Mouse (Mus musculus) liver, adult 2 months (tissue): ENCODE data around the gene Pigh.

Source experiments
- CTCF ChIP-seq: fragments of 200-500 bp; IDR thresholded peaks from 2 replicates; pipeline ENCODE4 v1.5.1; 2011; ENCODE audit warnings: low read depth, low read length, control low read depth
- POLR2A ChIP-seq: fragments of 200-500 bp; IDR thresholded peaks from 2 replicates; pipeline ENCODE4 v1.6.1; 2011; ENCODE audit warnings: low read length, control low read depth; ENCODE audit not compliant: insufficient read depth; ENCODE audit errors: extremely low read depth

DNA sequence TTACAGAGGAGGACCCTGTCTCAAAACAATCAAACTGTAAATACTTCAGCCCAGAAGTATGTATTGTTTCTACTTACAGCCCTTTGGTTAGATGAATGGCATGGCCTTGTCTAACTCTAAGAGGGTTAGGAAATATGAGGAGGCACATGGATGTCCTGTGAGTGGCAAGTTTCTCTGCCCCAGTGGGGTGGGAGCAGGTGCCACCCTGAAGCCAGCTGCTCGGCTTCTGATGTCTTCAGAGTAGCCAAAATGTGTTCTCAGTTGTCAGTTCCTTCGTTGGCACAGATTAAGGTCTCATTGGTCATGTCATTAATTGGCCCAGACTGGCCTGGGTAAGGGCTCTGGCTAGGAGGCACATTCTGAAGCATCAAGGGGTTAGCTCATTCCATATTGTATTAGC lies 39.6 kb downstream of the Pigh start:
- no peak for TF ChIP-seq POLR2A
- TF ChIP-seq CTCF = no peak
